10 mouse cellular contexts compared by ENCODE assay signal in genomic region chr3:144669944-144670874, GRCm38 (mm10). TPM values are rescaled to one million over a fixed set of nuclear protein-coding genes. Genes with fewer than 3 reads are reported as not detected.
A peak's percentile ranks its signal among the peaks of the same experiment; 100 is the strongest.
DNase-seq lines count a peak whose midpoint lies in the region; ATAC-seq and TF ChIP-seq lines count a peak whose summit lies in the region.
"Had no signal": no experiment of that assay in that cellular context is flagged by ENCODE, and none has a peak within 500 bp of the region (broad histone marks: within the 10 kb centered on the region; RNA-seq: fewer than 3 reads in every experiment).

No protein-coding gene starts in this region.

- H3K9ac ChIP-seq in lung, embryonic 14.5 days: no peak overlapping the region
- H3K9ac ChIP-seq: forebrain, embryonic 12.5 days; midbrain, embryonic 15.5 days had no signal

- WGBS in lung, embryonic 14.5 days: 50% methylated on average over 14 of the region's 14 CpGs

- H3K27me3 ChIP-seq in lung, embryonic 14.5 days (ENCODE audit: insufficient read depth, low read length): no peaks in the 10 kb centered on the region
- H3K27me3 ChIP-seq: forebrain, embryonic 12.5 days; midbrain, embryonic 15.5 days had no signal

- H3K9me3 ChIP-seq in lung, embryonic 14.5 days (ENCODE audit: low read depth, low read length): no peaks in the 10 kb centered on the region
- H3K9me3 ChIP-seq: forebrain, embryonic 12.5 days; midbrain, embryonic 15.5 days had no signal

- ATAC-seq in lung, embryonic 14.5 days (ENCODE audit: insufficient read depth): peak; percentile 83
- ATAC-seq in megakaryocyte-erythroid progenitor cell, adult 5-6 weeks (replicated peaks; ENCODE audit: low FRiP score, low TSS enrichment, poor library complexity, severe bottlenecking): peak; percentile 92
- ATAC-seq: midbrain, embryonic 15.5 days had no signal

- H3K27ac ChIP-seq in lung, embryonic 14.5 days (ENCODE audit: low read depth): no peak overlapping the region; the same call in 1 of the 2 replicates
- H3K27ac ChIP-seq: forebrain, embryonic 12.5 days; left cerebral cortex, adult 2 months; midbrain, embryonic 15.5 days had no signal

- TF ChIP-seq CTCF in lung, embryonic 14.5 days (IDR thresholded peaks at IDR 0.05; ENCODE audit: low read depth): no peak

- H3K4me2 ChIP-seq in lung, embryonic 14.5 days: no peak overlapping the region
- H3K4me2 ChIP-seq: forebrain, embryonic 12.5 days; midbrain, embryonic 15.5 days had no signal

- DNase-seq in lung, embryonic 14.5 days: no peak
- no peak for DNase-seq in lung, postnatal 14 days
- peak; percentile 42 for DNase-seq in c-Kit-positive CD71-negative TER-119-negative erythroid progenitor cells, embryonic 14.5 days (ENCODE audit: low read depth)
- DNase-seq in heart, postnatal 4 days: peak; percentile 14
- DNase-seq in layer of hippocampus, postnatal 25 days (ENCODE audit: extremely low spot score in 1 of 2, low spot score in 1 of 2): no peak
- DNase-seq in layer of hippocampus, postnatal 10 days (ENCODE audit: low spot score in 2 of 2): no peak

- no peaks in the 10 kb centered on the region for H3K36me3 ChIP-seq in lung, embryonic 14.5 days (ENCODE audit: insufficient read depth)
- H3K36me3 ChIP-seq: forebrain, embryonic 12.5 days; midbrain, embryonic 15.5 days had no signal

- no peak overlapping the region for H3K4me3 ChIP-seq in lung, embryonic 14.5 days (ENCODE audit: low read depth, low read length)
- H3K4me3 ChIP-seq: forebrain, embryonic 12.5 days; left cerebral cortex, adult 2 months; midbrain, embryonic 15.5 days had no signal

- no peaks in the 10 kb centered on the region for H3K4me1 ChIP-seq in lung, embryonic 14.5 days (ENCODE audit: insufficient read depth)
- H3K4me1 ChIP-seq: forebrain, embryonic 12.5 days; midbrain, embryonic 15.5 days had no signal

RNA-seq across cellular contexts. Expression of gene Sh3glb1, which starts 49.9 kb away (rescaled TPM):
- polyA plus RNA-seq in lung, embryonic 14.5 days (2014; fragmentation: Nextera tagmentation; extraction: Ambion mirVana): 104 TPM in 2 replicates
- total RNA-seq in heart, postnatal 4 days (2021): 100 to 1,000 TPM; 260 to 261 TPM
- total RNA-seq in megakaryocyte-erythroid progenitor cell, adult 5-6 weeks (2014; fragmentation: Nextera tagmentation): 113 and 131 TPM in 2 replicates
- total RNA-seq in megakaryocyte-erythroid progenitor cell, adult 5-6 weeks (2017): 48.6 and 103 TPM in 2 replicates
- 10 to 100 TPM; 60.2 to 64.9 TPM for total RNA-seq in layer of hippocampus, postnatal 25 days (2021)
- 100 to 1,000 TPM; 101 to 110 TPM for total RNA-seq in layer of hippocampus, postnatal 10 days (2021)

Comparison
In these comparisons a context has a peak if more than half of its experiments do, and no peak if none do; other contexts are left out.
1. DNase-seq: peak in c-Kit-positive CD71-negative TER-119-negative erythroid progenitor cells, embryonic 14.5 days (single experiment) and heart, postnatal 4 days (single experiment); none in lung, embryonic 14.5 days (single experiment), lung, postnatal 14 days (single experiment), layer of hippocampus, postnatal 25 days (0 of 2) and layer of hippocampus, postnatal 10 days (0 of 2).